ENCODE assay signal across 8 mouse cellular contexts in the genomic region with DNA sequence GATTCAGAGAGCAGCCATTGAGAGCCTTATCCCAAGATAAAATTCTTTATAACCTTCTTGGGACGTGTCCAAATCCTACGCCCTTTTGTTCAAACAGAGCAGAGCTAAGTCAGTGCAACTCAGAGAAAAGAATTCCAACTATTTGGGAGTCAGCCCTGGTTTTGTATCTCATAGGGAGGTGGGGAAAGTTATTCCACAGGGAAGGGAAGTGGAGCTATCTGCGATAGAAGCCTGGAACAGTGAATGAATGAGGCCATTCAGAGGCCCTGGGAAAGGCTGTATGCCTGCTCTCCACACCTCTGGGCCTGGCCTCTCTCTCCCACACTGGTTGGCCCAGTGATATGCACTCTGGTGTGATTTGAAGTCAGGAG. TPM values are rescaled to one million over a fixed set of nuclear protein-coding genes. Genes with fewer than 3 reads are reported as not detected.
DNase-seq lines count a peak whose midpoint lies in the region; ATAC-seq and TF ChIP-seq lines count a peak whose summit lies in the region.

No protein-coding gene starts in this region.

- 0 out of 2 replicates have a peak overlapping the region, but pooled peaks have one; percentile 8 for H3K4me2 ChIP-seq in liver, postnatal 0 days (ENCODE audit: low read depth, low read length)

- no peak for ATAC-seq in liver, postnatal 0 days

- H3K4me3 ChIP-seq in embryonic facial prominence, embryonic 10.5 days, result no peak overlapping the region
- H3K4me3 ChIP-seq in liver, postnatal 0 days (ENCODE audit: low read depth, low read length), result no peak overlapping the region

- peaks cover 17% of the 10 kb centered on the region for H3K4me1 ChIP-seq in embryonic facial prominence, embryonic 10.5 days
- peaks cover 3% of the 10 kb centered on the region; the same call in 1 of the 2 replicates for H3K4me1 ChIP-seq in liver, postnatal 0 days (ENCODE audit: insufficient read depth)

- no peaks in the 10 kb centered on the region for H3K36me3 ChIP-seq in embryonic facial prominence, embryonic 10.5 days (replicated peaks)
- H3K36me3 ChIP-seq in liver, postnatal 0 days (replicated peaks; ENCODE audit: insufficient read depth, low read length), result no peaks in the 10 kb centered on the region

- no peak for TF ChIP-seq CTCF in liver, postnatal 0 days (IDR thresholded peaks at IDR 0.05; ENCODE audit: low read depth)

- TF ChIP-seq EP300 in liver, postnatal 0 days (IDR thresholded peaks at IDR 0.05; ENCODE audit: low read depth), result no peak

- H3K27me3 ChIP-seq in embryonic facial prominence, embryonic 10.5 days (replicated peaks; ENCODE audit: low read depth, poor library complexity, severe bottlenecking), result no peaks in the 10 kb centered on the region
- no peaks in the 10 kb centered on the region for H3K27me3 ChIP-seq in liver, postnatal 0 days (ENCODE audit: insufficient read depth, low read length)

- peak; percentile 86 for DNase-seq in R1 (ENCODE audit: low read depth, low spot score)
- DNase-seq in embryonic facial prominence, embryonic 10.5 days (ENCODE audit: low spot score), result peak; percentile 21
- DNase-seq in heart, postnatal 14 days, result peak; percentile 19 to 69
- DNase-seq in liver, postnatal 0 days, result no peak
- DNase-seq in testis, postnatal 14 days (ENCODE audit: low spot score), result peak; percentile 72
- DNase-seq in gastrocnemius, postnatal 10 days, result no peak
- no peak for DNase-seq in frontal cortex, postnatal 25 days (ENCODE audit: low spot score in 2 of 2)
- no peak for DNase-seq in cerebellum, adult 18-20 months

- H3K27ac ChIP-seq in embryonic facial prominence, embryonic 10.5 days (replicated peaks), result peak overlapping the region; percentile 73
- H3K27ac ChIP-seq in liver, postnatal 0 days (ENCODE audit: low read depth), result 0 out of 2 replicates have a peak overlapping the region, but pooled peaks have one; percentile 1

- intact Hi-C loops in heart, postnatal 14 days (cut with DNase I), result loop anchor here (5.0 kb wide), 1 partner anchor 51 kb away; no protein-coding TSS in a partner anchor

- 15% methylated on average over 3 of the region's 3 CpGs for WGBS in embryonic facial prominence, embryonic 10.5 days
- 41% methylated on average over 3 of the region's 3 CpGs for WGBS in liver, postnatal 0 days (ENCODE audit: insufficient replicate concordance)

- H3K9ac ChIP-seq in liver, postnatal 0 days (replicated peaks), result no peak overlapping the region

- no peaks in the 10 kb centered on the region for H3K9me3 ChIP-seq in embryonic facial prominence, embryonic 10.5 days
- H3K9me3 ChIP-seq in liver, postnatal 0 days (ENCODE audit: low read length), result no peaks in the 10 kb centered on the region

RNA-seq across cellular contexts. Expression of a gene that starts 16.1 kb away (rescaled TPM):
- 2.3 and 2.6 TPM in 2 replicates for polyA plus RNA-seq in embryonic facial prominence, embryonic 10.5 days (2016; fragmentation: Nextera tagmentation; extraction: Ambion mirVana)
- 1 to 10 TPM; 8.9 to 9.2 TPM for total RNA-seq in heart, postnatal 14 days (2021)
- 3.7 and 3.8 TPM in 2 replicates for polyA plus RNA-seq in liver, postnatal 0 days (2015; fragmentation: Nextera tagmentation; extraction: Ambion mirVana)
- 10 to 100 TPM; 10.2 to 11.9 TPM for total RNA-seq in gastrocnemius, postnatal 10 days (2021)

Comparison
In these comparisons a context has a peak if more than half of its experiments do, and no peak if none do; other contexts are left out.
1. DNase-seq: peak in R1 (single experiment), embryonic facial prominence, embryonic 10.5 days (single experiment), heart, postnatal 14 days (2 of 2) and testis, postnatal 14 days (single experiment); none in liver, postnatal 0 days (single experiment), gastrocnemius, postnatal 10 days (single experiment), frontal cortex, postnatal 25 days (0 of 2) and cerebellum, adult 18-20 months (0 of 2).